Mouse (Mus musculus) ES-E14 (cell line): ENCODE measurements around the gene Crisp2.

Experiments
- CHD2 ChIP-seq: IDR thresholded peaks from 2 replicates; pipeline ENCODE4 v1.6.1; 2014; ENCODE audit warnings: mild to moderate bottlenecking, low read depth, low read length, inconsistent platforms
- HCFC1 ChIP-seq: IDR thresholded peaks from 2 replicates; pipeline ENCODE4 v1.6.1; 2012; ENCODE audit warnings: low read length, inconsistent platforms, borderline replicate concordance; ENCODE audit not compliant: insufficient read depth
- MAFK ChIP-seq: IDR thresholded peaks from 2 replicates; pipeline ENCODE4 v1.6.1; 2014; ENCODE audit warnings: mild to moderate bottlenecking, low read depth, low read length, inconsistent platforms; ENCODE audit not compliant: insufficient read depth
- ZC3H11A ChIP-seq: IDR thresholded peaks from 2 replicates; pipeline ENCODE4 v1.6.1; 2012; ENCODE audit warnings: low read depth, mild to moderate bottlenecking, inconsistent platforms, low read length, borderline replicate concordance
- ZNF384 ChIP-seq: IDR thresholded peaks from 2 replicates; pipeline ENCODE4 v1.6.1; 2012; ENCODE audit warnings: low read depth, low read length, inconsistent platforms

DNA sequence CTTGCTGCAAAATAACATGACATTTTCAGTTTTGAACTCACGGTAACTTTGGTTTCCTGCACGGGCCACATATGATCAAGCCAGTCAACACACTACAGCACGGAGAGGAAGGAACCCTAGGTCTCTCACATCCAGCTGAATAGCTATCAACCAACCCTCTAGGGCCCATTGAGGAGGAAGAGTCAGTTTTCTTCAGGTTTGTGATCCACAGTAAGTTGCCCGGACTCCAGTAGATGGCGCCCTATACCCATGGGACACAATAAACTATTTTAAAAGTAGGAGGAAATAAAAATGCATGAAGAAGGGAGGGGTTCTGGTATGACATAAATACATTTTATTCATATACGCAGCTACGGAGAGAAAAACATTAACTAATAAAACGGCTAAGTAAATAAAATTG lies 17.7 kb upstream of the Crisp2 start:
- TF ChIP-seq CHD2 (no peak), MAFK (no peak), HCFC1 (no peak), ZNF384 (no peak), ZC3H11A (peak; percentile 69; the same call in 1 of the 2 replicates)
